In genomic region chr7:127707045-127707956, GRCm38 (mm10) we compare ENCODE assay signal across 7 mouse cellular contexts. TPM values are rescaled to one million over a fixed set of nuclear protein-coding genes. Genes with fewer than 3 reads are reported as not detected.
DNase-seq lines count a peak whose midpoint lies in the region; ATAC-seq and TF ChIP-seq lines count a peak whose summit lies in the region.

No protein-coding gene starts in this region.

- peaks cover 42% of the 10 kb centered on the region for H3K36me3 ChIP-seq in forebrain, embryonic 13.5 days (ENCODE audit: poor library complexity, severe bottlenecking)
- H3K36me3 ChIP-seq in limb, embryonic 13.5 days: peaks cover 43% of the 10 kb centered on the region
- H3K36me3 ChIP-seq in small intestine, adult 2 months (ENCODE audit: control insufficient read depth, insufficient read depth, low read length): peaks cover 6% of the 10 kb centered on the region; the same call in 1 of the 2 replicates

- H3K4me2 ChIP-seq in forebrain, embryonic 13.5 days: peak overlapping the region; percentile 70
- H3K4me2 ChIP-seq in limb, embryonic 13.5 days (replicated peaks): peak overlapping the region; percentile 92

- WGBS in bone marrow, adult 2 months: 19% methylated on average over 22 of the region's 22 CpGs
- WGBS in forebrain, embryonic 13.5 days: 23% methylated on average over 21 of the region's 22 CpGs
- WGBS in limb, embryonic 13.5 days: 14% methylated on average over 22 of the region's 22 CpGs
- 60% methylated on average over 22 of the region's 22 CpGs for WGBS in small intestine, adult 2 months

- no peak for ATAC-seq in forebrain, embryonic 13.5 days
- ATAC-seq in limb, embryonic 13.5 days (ENCODE audit: low FRiP score, low read depth): no peak

- H3K27me3 ChIP-seq in forebrain, embryonic 13.5 days: no peaks in the 10 kb centered on the region
- H3K27me3 ChIP-seq in limb, embryonic 13.5 days: no peaks in the 10 kb centered on the region
- H3K27me3 ChIP-seq in small intestine, adult 2 months (ENCODE audit: control insufficient read depth, insufficient read depth, low read length): no peaks in the 10 kb centered on the region

- intact Hi-C loops in left cerebral cortex, adult 2 months (cut with DNase I): no loop called here
- intact Hi-C loops in left cerebral cortex, postnatal 25 days (cut with DNase I): no loop called here

- peaks cover 2% of the 10 kb centered on the region; the same call in 1 of the 2 replicates for H3K4me1 ChIP-seq in bone marrow, adult 2 months (ENCODE audit: control insufficient read depth, insufficient read depth, low read length)
- peaks cover 29% of the 10 kb centered on the region for H3K4me1 ChIP-seq in forebrain, embryonic 13.5 days
- H3K4me1 ChIP-seq in limb, embryonic 13.5 days: peaks cover 44% of the 10 kb centered on the region
- peaks cover 20% of the 10 kb centered on the region for H3K4me1 ChIP-seq in small intestine, adult 2 months (ENCODE audit: control insufficient read depth, insufficient read depth, insufficient read length, low read length)

- no peak for DNase-seq in left cerebral cortex, adult 2 months (ENCODE audit: extremely low spot score in 1 of 2, low spot score in 2 of 2)
- no peak for DNase-seq in left cerebral cortex, adult 9 months (ENCODE audit: low spot score in 2 of 2)
- no peak for DNase-seq in left cerebral cortex, postnatal 25 days (ENCODE audit: low spot score in 2 of 2)

- no peak for TF ChIP-seq CTCF in left cerebral cortex, adult 2 months (IDR thresholded peaks at IDR 0.05)
- TF ChIP-seq CTCF in bone marrow, adult 2 months (IDR thresholded peaks at IDR 0.05; ENCODE audit: control insufficient read depth, insufficient read depth, low read length): no peak
- TF ChIP-seq CTCF in small intestine, adult 2 months (IDR thresholded peaks at IDR 0.05; ENCODE audit: extremely low read depth, insufficient read length, insufficient replicate concordance, low read depth, low read length): no peak

- peak overlapping the region; percentile 92 for H3K4me3 ChIP-seq in left cerebral cortex, adult 2 months
- H3K4me3 ChIP-seq in bone marrow, adult 2 months (replicated peaks; ENCODE audit: control insufficient read depth, low read depth, low read length): peak overlapping the region; percentile 70
- peak overlapping the region; percentile 76 for H3K4me3 ChIP-seq in forebrain, embryonic 13.5 days
- peak overlapping the region; percentile 76 for H3K4me3 ChIP-seq in limb, embryonic 13.5 days
- peak overlapping the region; percentile 96 for H3K4me3 ChIP-seq in small intestine, adult 2 months (ENCODE audit: low read depth, low read length)

- peak overlapping the region; percentile 88 for H3K9ac ChIP-seq in forebrain, embryonic 13.5 days
- peak overlapping the region; percentile 93 for H3K9ac ChIP-seq in limb, embryonic 13.5 days

- H3K27ac ChIP-seq in left cerebral cortex, adult 2 months: peak overlapping the region; percentile 92
- peak overlapping the region; percentile 81 for H3K27ac ChIP-seq in bone marrow, adult 2 months (ENCODE audit: control insufficient read depth, insufficient read depth, low read depth, low read length, poor library complexity)
- peak overlapping the region; percentile 95 for H3K27ac ChIP-seq in forebrain, embryonic 13.5 days
- peak overlapping the region; percentile 99 for H3K27ac ChIP-seq in limb, embryonic 13.5 days
- peak overlapping the region; percentile 73; the same call in 1 of the 2 replicates for H3K27ac ChIP-seq in small intestine, adult 2 months (ENCODE audit: insufficient read depth, low read depth, low read length)

- H3K9me3 ChIP-seq in forebrain, embryonic 13.5 days (replicated peaks): no peaks in the 10 kb centered on the region
- no peaks in the 10 kb centered on the region for H3K9me3 ChIP-seq in limb, embryonic 13.5 days

- no peak for TF ChIP-seq POLR2A in bone marrow, adult 2 months (IDR thresholded peaks at IDR 0.05; ENCODE audit: borderline replicate concordance, control insufficient read depth, low read depth, low read length)
- no peak for TF ChIP-seq POLR2A in small intestine, adult 2 months (IDR thresholded peaks at IDR 0.05; ENCODE audit: low read depth, low read length)

RNA-seq across cellular contexts. Expression of gene Bcl7c, which starts 1.4 kb away (rescaled TPM):
- total RNA-seq in left cerebral cortex, adult 2 months (2021): 10 to 100 TPM; 32.7 to 39.9 TPM
- 44.5 and 65.5 TPM in 2 replicates for polyA plus RNA-seq in bone marrow, adult 2 months (2011; ENCODE audit: insufficient read depth, insufficient read length, low replicate concordance, missing spikeins)
- 36.6 and 40.8 TPM in 2 replicates for polyA plus RNA-seq in forebrain, embryonic 13.5 days (2015; fragmentation: Nextera tagmentation; extraction: Ambion mirVana)
- polyA plus RNA-seq in limb, embryonic 13.5 days (2015; fragmentation: Nextera tagmentation; extraction: Ambion mirVana): 82.3 and 85.8 TPM in 2 replicates
- polyA plus RNA-seq in small intestine, adult 2 months (2012; rRNA removed): 11.1 and 24.6 TPM in 2 replicates
- total RNA-seq in left cerebral cortex, postnatal 25 days (2021): 10 to 100 TPM; 37.6 to 43.0 TPM

RNA-seq across cellular contexts. Expression of gene Ctf1, which starts 5.2 kb away (rescaled TPM):
- 1 to 10 TPM; 2.8 to 3.8 TPM for total RNA-seq in left cerebral cortex, adult 2 months (2021)
- not detected in 2 replicates for polyA plus RNA-seq in bone marrow, adult 2 months (2011; ENCODE audit: insufficient read depth, insufficient read length, low replicate concordance, missing spikeins)
- polyA plus RNA-seq in forebrain, embryonic 13.5 days (2015; fragmentation: Nextera tagmentation; extraction: Ambion mirVana): 3.8 and 4.4 TPM in 2 replicates
- 28.3 and 31.6 TPM in 2 replicates for polyA plus RNA-seq in limb, embryonic 13.5 days (2015; fragmentation: Nextera tagmentation; extraction: Ambion mirVana)
- 7.1 and 8.3 TPM in 2 replicates for polyA plus RNA-seq in small intestine, adult 2 months (2012; rRNA removed)
- 1 to 10 TPM; 2.6 to 3.4 TPM for total RNA-seq in left cerebral cortex, postnatal 25 days (2021)

RNA-seq across cellular contexts. Expression of gene Ctf2, which starts 24.7 kb away (rescaled TPM):
- not detected for total RNA-seq in left cerebral cortex, adult 2 months (2021)
- polyA plus RNA-seq in bone marrow, adult 2 months (2011; ENCODE audit: insufficient read depth, insufficient read length, low replicate concordance, missing spikeins): not detected in 2 replicates
- polyA plus RNA-seq in forebrain, embryonic 13.5 days (2015; fragmentation: Nextera tagmentation; extraction: Ambion mirVana): 0.19 and 0.36 TPM in 2 replicates
- 0.46 and 0.50 TPM in 2 replicates for polyA plus RNA-seq in limb, embryonic 13.5 days (2015; fragmentation: Nextera tagmentation; extraction: Ambion mirVana)
- not detected in 2 replicates for polyA plus RNA-seq in small intestine, adult 2 months (2012; rRNA removed)
- not detected for total RNA-seq in left cerebral cortex, postnatal 25 days (2021)

RNA-seq across cellular contexts. Expression of gene Fbxl19, which starts 37.0 kb away (rescaled TPM):
- 10 to 100 TPM; 72.4 to 81.5 TPM for total RNA-seq in left cerebral cortex, adult 2 months (2021)
- 18.8 and 23.0 TPM in 2 replicates for polyA plus RNA-seq in bone marrow, adult 2 months (2011; ENCODE audit: insufficient read depth, insufficient read length, low replicate concordance, missing spikeins)
- 7.7 and 9.6 TPM in 2 replicates for polyA plus RNA-seq in forebrain, embryonic 13.5 days (2015; fragmentation: Nextera tagmentation; extraction: Ambion mirVana)
- polyA plus RNA-seq in limb, embryonic 13.5 days (2015; fragmentation: Nextera tagmentation; extraction: Ambion mirVana): 6.7 TPM in 2 replicates
- polyA plus RNA-seq in small intestine, adult 2 months (2012; rRNA removed): 23.2 and 53.0 TPM in 2 replicates
- total RNA-seq in left cerebral cortex, postnatal 25 days (2021): 10 to 100 TPM; 81.3 to 88.2 TPM
